Mouse (Mus musculus) CH12.LX (cell line): ENCODE measurements around the gene Klhl32. TPM values are rescaled to one million over a fixed set of nuclear protein-coding genes. Genes with fewer than 3 reads are reported as not detected.
A peak's percentile ranks its signal among the peaks of the same experiment; 100 is the strongest.

Source experiments
- DNase-seq: peaks from one replicate; pipeline ENCODE4 v3.0.0-alpha.2; 2013; ENCODE audit errors: extremely low read depth
- H3K27ac ChIP-seq: 2 replicates; pipeline ENCODE4 v1.5.1; 2012; ENCODE audit warnings: low read depth, mild to moderate bottlenecking, control low read depth, moderate library complexity; ENCODE audit not compliant: insufficient read depth
- H3K27me3 ChIP-seq: replicated peaks from 2 replicates; pipeline ENCODE3; 2012; ENCODE audit warnings: inconsistent platforms
- H3K36me3 ChIP-seq, 2 experiments: replicated peaks in 1 of 2; 2 replicates each; pipeline versions ENCODE3 to v1.6.1; 2012; ENCODE audit warnings: inconsistent platforms in 1 of 2, low read length in 1 of 2, mild to moderate bottlenecking in 1 of 2, mixed read lengths in 1 of 2, moderate library complexity in 1 of 2; ENCODE audit not compliant: control insufficient read depth in 1 of 2, insufficient read depth in 1 of 2
- H3K4me1 ChIP-seq, 2 experiments: 2 replicates each; pipeline ENCODE4 v1.6.1; 2012; ENCODE audit warnings: inconsistent platforms in 1 of 2, moderate library complexity in 1 of 2; ENCODE audit not compliant: insufficient read depth in 2 of 2, control insufficient read depth in 1 of 2
- H3K4me2 ChIP-seq: 2 replicates; pipeline ENCODE4 v1.6.1; 2012; ENCODE audit warnings: low read depth, mild to moderate bottlenecking, control low read depth; ENCODE audit not compliant: poor library complexity, insufficient read depth, severe bottlenecking
- H3K4me3 ChIP-seq, 3 experiments: fragments of 150-350 bp in 1 of 3; sonication (generic) in 1 of 3; replicated peaks in 1 of 3; 2 replicates each; pipeline versions ENCODE3 to v1.5.1; 2011 to 2012; ENCODE audit warnings: low read depth in 2 of 3, low read length in 2 of 3, mild to moderate bottlenecking in 2 of 3, moderate library complexity in 2 of 3, control low read depth in 1 of 3, improper control_type of control experiment in 1 of 3, inconsistent platforms in 1 of 3, mixed read lengths in 1 of 3; ENCODE audit not compliant: poor library complexity in 1 of 3
- H3K79me2 ChIP-seq: replicated peaks from 2 replicates; pipeline ENCODE4 v1.6.1; 2012; ENCODE audit warnings: mild to moderate bottlenecking, moderate library complexity; ENCODE audit not compliant: control insufficient read depth, poor library complexity, insufficient read depth, severe bottlenecking; ENCODE audit errors: extremely low read depth
- H3K9ac ChIP-seq: 2 replicates; pipeline ENCODE4 v1.6.1; 2012; ENCODE audit warnings: low read depth, mild to moderate bottlenecking, control low read depth, moderate library complexity; ENCODE audit not compliant: insufficient read depth
- H3K9me3 ChIP-seq: replicated peaks from 2 replicates; pipeline ENCODE3; 2012; ENCODE audit warnings: low read length, inconsistent platforms, mixed read lengths
- CHD2 ChIP-seq: IDR thresholded peaks from 2 replicates; pipeline ENCODE4 v1.6.1; 2011; ENCODE audit warnings: low read length, improper control_type of control experiment
- CTCF ChIP-seq, 2 experiments: IDR thresholded peaks in 1 of 2; conservative IDR thresholded peaks in 1 of 2; 2 replicates each; pipeline ENCODE4 v1.5.1; 2011 to 2012; ENCODE audit warnings: low read depth in 2 of 2, low read length in 2 of 2, improper control_type of control experiment in 1 of 2, inconsistent platforms in 1 of 2, mild to moderate bottlenecking in 1 of 2, moderate library complexity in 1 of 2
- E2F4 ChIP-seq: IDR thresholded peaks from 2 replicates; pipeline ENCODE4 v1.6.1; 2011; ENCODE audit warnings: low read depth, low read length, improper control_type of control experiment; ENCODE audit not compliant: insufficient replicate concordance
- ELF1 ChIP-seq: IDR thresholded peaks from 2 replicates; pipeline ENCODE4 v1.6.1; 2014; ENCODE audit warnings: low read depth, mild to moderate bottlenecking, inconsistent platforms, low read length, improper control_type of control experiment
- EP300 ChIP-seq: IDR thresholded peaks from 2 replicates; pipeline ENCODE4 v1.6.1; 2011; ENCODE audit warnings: low read length, improper control_type of control experiment
- GABPA ChIP-seq: IDR thresholded peaks from 2 replicates; pipeline ENCODE4 v1.6.1; 2012; ENCODE audit warnings: low read depth, low read length, improper control_type of control experiment, inconsistent platforms; ENCODE audit not compliant: insufficient replicate concordance
- IRF4 ChIP-seq: IDR thresholded peaks from 2 replicates; pipeline ENCODE4 v1.6.1; 2014; ENCODE audit warnings: low read depth, mild to moderate bottlenecking, inconsistent platforms, low read length, improper control_type of control experiment
- JUN ChIP-seq: IDR thresholded peaks from 2 replicates; pipeline ENCODE4 v1.6.1; 2011; ENCODE audit warnings: low read depth, mild to moderate bottlenecking, low read length, improper control_type of control experiment, moderate library complexity; ENCODE audit not compliant: insufficient read depth
- JUND ChIP-seq: conservative IDR thresholded peaks from 2 replicates; pipeline ENCODE4 v1.6.1; 2011; ENCODE audit warnings: low read depth, low read length, improper control_type of control experiment
- MAFK ChIP-seq: IDR thresholded peaks from 2 replicates; pipeline ENCODE4 v1.6.1; 2011; ENCODE audit warnings: low read length, improper control_type of control experiment; ENCODE audit not compliant: insufficient replicate concordance
- MAX ChIP-seq: IDR thresholded peaks from 2 replicates; pipeline ENCODE4 v1.6.1; 2011; ENCODE audit warnings: low read length, improper control_type of control experiment
- MEF2A ChIP-seq: IDR thresholded peaks from 2 replicates; pipeline ENCODE4 v1.6.1; 2014; ENCODE audit warnings: low read depth, mild to moderate bottlenecking, inconsistent platforms, low read length, improper control_type of control experiment, borderline replicate concordance
- MYC ChIP-seq: IDR thresholded peaks from 2 replicates; pipeline ENCODE4 v1.6.1; 2011; ENCODE audit warnings: low read depth, mild to moderate bottlenecking, improper control_type of control experiment, low read length
- NRF1 ChIP-seq: IDR thresholded peaks from 2 replicates; pipeline ENCODE4 v1.6.1; 2014; ENCODE audit warnings: low read depth, mild to moderate bottlenecking, inconsistent platforms, low read length, improper control_type of control experiment, moderate library complexity
- PAX5 ChIP-seq: IDR thresholded peaks from 2 replicates; pipeline ENCODE4 v1.6.1; 2012; ENCODE audit warnings: low read length, inconsistent platforms, mixed read lengths
- POLR2AphosphoS2 ChIP-seq: IDR thresholded peaks from 2 replicates; pipeline ENCODE4 v1.6.1; 2011; ENCODE audit warnings: low read depth, low read length, improper control_type of control experiment
- RAD21 ChIP-seq: IDR thresholded peaks from 2 replicates; pipeline ENCODE4 v1.6.1; 2011; ENCODE audit warnings: low read depth, mild to moderate bottlenecking, low read length, improper control_type of control experiment, moderate library complexity
- UBTF ChIP-seq: IDR thresholded peaks from 2 replicates; pipeline ENCODE4 v1.6.1; 2012; ENCODE audit warnings: low read depth, mild to moderate bottlenecking, inconsistent platforms, low read length, improper control_type of control experiment, moderate library complexity
- ZKSCAN1 ChIP-seq: IDR thresholded peaks from 2 replicates; pipeline ENCODE4 v1.6.1; 2012; ENCODE audit warnings: low read depth, inconsistent platforms, low read length, improper control_type of control experiment, borderline replicate concordance
- ZMIZ1 ChIP-seq: IDR thresholded peaks from 2 replicates; pipeline ENCODE4 v1.6.1; 2012; ENCODE audit warnings: low read depth, mild to moderate bottlenecking, inconsistent platforms, low read length, improper control_type of control experiment
- dilution Hi-C: fragments of 300-500 bp; cut with MboI; formaldehyde crosslinking; loops from 2 replicates; pipeline ENCODE4 v1.14.3; 2020; ENCODE audit warnings: low sequenced_read_pairs; ENCODE audit not compliant: extremely low pct_unique_long_range_greater_than_20kb, extremely low pct_ligation_motif_present
- in situ Hi-C: fragments of 300-500 bp; cut with MboI; formaldehyde crosslinking; loops from 3 replicates; pipeline ENCODE4 v1.14.3; 2019; ENCODE audit warnings: low sequenced_read_pairs, low pct_ligation_motif_present, low pct_unique_long_range_greater_than_20kb, mixed read lengths
- polyA plus RNA-seq: library from polyadenylated mRNA; unstranded; fragments of >175 nt; gene quantifications from 2 replicates; pipeline ENCODE4 v1.2.1, GENCODE M21; 2012; ENCODE audit warnings: low read depth; ENCODE audit not compliant: insufficient read length
- total RNA-seq, 2 experiments: library from RNA; depleted of rRNA; stranded (reverse); fragments of 300-350 nt in 1 of 2; fragments of >200 nt in 1 of 2; gene quantifications; 2 replicates each; pipeline ENCODE4 v1.2.3; 2012 to 2014

Klhl32 gene
- total and polyA plus RNA-seq, 3 experiments, result 0.55 to 1.1 (median 0.60) TPM

DNA sequence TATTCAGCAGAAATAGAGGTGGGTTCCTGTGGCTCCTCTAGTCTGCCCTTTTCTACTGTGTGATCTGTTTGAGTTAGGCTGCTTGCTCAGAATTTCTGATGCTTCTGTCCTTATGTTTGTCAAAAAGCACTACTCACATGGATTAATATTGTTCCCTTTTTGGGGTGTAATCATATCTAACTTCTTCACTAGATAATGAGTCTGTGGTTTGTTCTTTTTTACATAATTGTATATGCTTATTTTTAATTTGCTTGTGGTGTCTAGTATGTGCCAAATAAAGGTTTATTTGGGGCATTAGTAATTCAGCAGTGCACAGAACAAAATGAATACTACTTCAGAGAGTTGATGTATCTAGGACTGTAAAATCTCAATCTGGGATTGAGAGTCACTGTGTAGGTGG lies 256.1 kb downstream of the Klhl32 start (continued):
- TF ChIP-seq JUN (no peak), MAFK (no peak)
- TF ChIP-seq, all 38 proteins: peak for 0

DNA sequence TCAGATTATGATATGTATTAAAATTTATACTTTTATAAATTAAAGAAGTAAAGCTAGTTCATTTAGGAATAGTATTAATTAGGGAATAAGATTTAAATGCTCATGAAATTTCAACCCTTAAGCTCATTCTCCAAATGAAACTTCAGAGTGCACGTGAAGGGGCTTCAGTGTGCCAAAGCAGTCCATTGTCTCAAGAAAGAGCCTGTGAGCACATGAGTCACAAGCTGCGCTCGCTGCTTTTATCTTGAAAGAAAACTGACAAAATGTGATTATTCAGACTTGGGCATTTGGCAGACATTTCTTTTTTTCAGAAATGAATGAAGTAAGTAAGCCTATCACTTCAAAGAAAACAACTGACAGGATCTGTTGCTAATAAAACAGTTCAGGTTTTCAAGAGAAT lies 266.9 kb downstream of the Klhl32 start:
- H3K27me3 ChIP-seq, result no peaks in the 10 kb centered on the region
- no peak overlapping the region for H3K9ac ChIP-seq
- in situ Hi-C loops (loop anchor here (25.0 kb wide), 1 partner anchor 297 kb away; no protein-coding TSS in a partner anchor), dilution Hi-C loops (no loop called here)
- no peaks in the 10 kb centered on the region for H3K9me3 ChIP-seq
- no peak overlapping the region for H3K4me3 ChIP-seq
- peaks cover 0 to 14% of the 10 kb centered on the region in 2 experiments; a peak in 1 of 4 replicates for H3K4me1 ChIP-seq
- no peak overlapping the region for H3K4me2 ChIP-seq
- no peak for TF ChIP-seq UBTF
- TF ChIP-seq CTCF (conservative IDR thresholded peaks at IDR 0.05 in 1 of 2, IDR thresholded peaks at IDR 0.05 in 1 of 2; ENCODE audit: low read depth in 2 of 2, low read length in 2 of 2), result no peak
- TF ChIP-seq ZMIZ1, result no peak
- TF ChIP-seq E2F4, result no peak
- no peak for TF ChIP-seq RAD21
- TF ChIP-seq MEF2A, result no peak
- TF ChIP-seq POLR2AphosphoS2, result no peak
- no peak for TF ChIP-seq ZKSCAN1
- TF ChIP-seq ELF1, result no peak
- no peak for TF ChIP-seq MAX
- TF ChIP-seq GABPA, result no peak
- no peak for TF ChIP-seq PAX5
- TF ChIP-seq CHD2, result no peak
- DNase-seq, result no peak
- H3K36me3 ChIP-seq, result peaks cover 13 to 54% of the 10 kb centered on the region in 2 experiments
- H3K27ac ChIP-seq, result no peak overlapping the region
- H3K79me2 ChIP-seq, result no peaks in the 10 kb centered on the region

- Histone ChIP-seq H3K36me3 (peaks cover 9 to 53% of the 10 kb centered on the region in 2 experiments), H3K79me2 (no peaks in the 10 kb centered on the region), H3K9ac (no peak overlapping the region), H3K27ac (no peak overlapping the region), H3K4me3 (no peak overlapping the region), H3K4me1 (peaks cover 0 to 14% of the 10 kb centered on the region in 2 experiments; a peak in 1 of 4 replicates), H3K9me3 (no peaks in the 10 kb centered on the region), H3K4me2 (no peak overlapping the region), H3K27me3 (no peaks in the 10 kb centered on the region)
- in situ Hi-C loops (loop anchor here (25.0 kb wide), 1 partner anchor 295 kb away; no protein-coding TSS in a partner anchor), dilution Hi-C loops (no loop called here)
- TF ChIP-seq MYC, result no peak
- peak; percentile 60 for TF ChIP-seq EP300
- TF ChIP-seq MAX, result no peak
- no peak for TF ChIP-seq RAD21
- TF ChIP-seq UBTF, result no peak
- TF ChIP-seq NRF1, result no peak
- TF ChIP-seq JUND, result peak; percentile 19; the same call in 1 of the 2 replicates
- TF ChIP-seq IRF4, result peak; percentile 76
- DNase-seq, result no peak
These were observed 268.6 kb downstream of the Klhl32 start for GRCm38 (mm10) chr4:24582295-24582694.
